Mouse (Mus musculus): Measurements from ENCODE around the gene Aldh1a3. TPM values are rescaled to one million over a fixed set of nuclear protein-coding genes. Genes with fewer than 3 reads are reported as not detected.

Gene Aldh1a3
- total RNA-seq (2015; ENCODE audit: low replicate concordance) (not detected in 2 replicates), total RNA-seq (2017; ENCODE audit: low replicate concordance) (not detected in 2 replicates)

- no peak for ATAC-seq (replicated peaks; ENCODE audit: low FRiP score, poor library complexity, severe bottlenecking)
Measured at GRCm38 (mm10) chr7:66427437-66428161, at the start of gene Aldh1a3. Gene Aldh1a3 (minus strand): TSS chr7:66427517.

- ATAC-seq (replicated peaks; ENCODE audit: low FRiP score, poor library complexity, severe bottlenecking): no peak
Measured at GRCm38 (mm10) chr7:66476289-66476688, 49.0 kb upstream of the Aldh1a3 start.

- ATAC-seq (replicated peaks; ENCODE audit: low FRiP score, poor library complexity, severe bottlenecking): no peak
Measured at GRCm38 (mm10) chr7:66471641-66472216, 44.4 kb upstream of the Aldh1a3 start.

- ATAC-seq (replicated peaks; ENCODE audit: low FRiP score, poor library complexity, severe bottlenecking): no peak
Measured at GRCm38 (mm10) chr7:66466641-66467040, 39.3 kb upstream of the Aldh1a3 start.

GRCm38 (mm10) chr7:66465241-66465640 is 37.9 kb upstream of the Aldh1a3 start:
- no peak for ATAC-seq (replicated peaks; ENCODE audit: low FRiP score, poor library complexity, severe bottlenecking)

GRCm38 (mm10) chr7:66463081-66463480 is 35.8 kb upstream of the Aldh1a3 start:
- ATAC-seq (replicated peaks; ENCODE audit: low FRiP score, poor library complexity, severe bottlenecking): no peak

GRCm38 (mm10) chr7:66451622-66452295 is 24.4 kb upstream of the Aldh1a3 start:
- ATAC-seq (replicated peaks; ENCODE audit: low FRiP score, poor library complexity, severe bottlenecking): no peak

- ATAC-seq (replicated peaks; ENCODE audit: low FRiP score, poor library complexity, severe bottlenecking): no peak
Measured at GRCm38 (mm10) chr7:66449971-66450752, 22.8 kb upstream of the Aldh1a3 start.

- no peak for ATAC-seq (replicated peaks; ENCODE audit: low FRiP score, poor library complexity, severe bottlenecking)
Measured at GRCm38 (mm10) chr7:66448786-66449540, 21.6 kb upstream of the Aldh1a3 start.

- no peak for ATAC-seq (replicated peaks; ENCODE audit: low FRiP score, poor library complexity, severe bottlenecking)
Measured at GRCm38 (mm10) chr7:66448304-66448703, 21.0 kb upstream of the Aldh1a3 start.

- no peak for ATAC-seq (replicated peaks; ENCODE audit: low FRiP score, poor library complexity, severe bottlenecking)
Measured at GRCm38 (mm10) chr7:66446860-66447259, 19.5 kb upstream of the Aldh1a3 start.

- ATAC-seq (replicated peaks; ENCODE audit: low FRiP score, poor library complexity, severe bottlenecking): no peak
Measured at GRCm38 (mm10) chr7:66445117-66445905, 18.0 kb upstream of the Aldh1a3 start.

GRCm38 (mm10) chr7:66444706-66445105 is 17.4 kb upstream of the Aldh1a3 start:
- ATAC-seq (replicated peaks; ENCODE audit: low FRiP score, poor library complexity, severe bottlenecking): no peak

- ATAC-seq (replicated peaks; ENCODE audit: low FRiP score, poor library complexity, severe bottlenecking): no peak
Measured at GRCm38 (mm10) chr7:66442501-66443369, 15.4 kb upstream of the Aldh1a3 start.

- no peak for ATAC-seq (replicated peaks; ENCODE audit: low FRiP score, poor library complexity, severe bottlenecking)
Measured at GRCm38 (mm10) chr7:66438787-66439669, 11.7 kb upstream of the Aldh1a3 start.

- ATAC-seq (replicated peaks; ENCODE audit: low FRiP score, poor library complexity, severe bottlenecking): 0 out of 2 replicates have a peak, but pooled peaks have one; percentile 60
Measured at GRCm38 (mm10) chr7:66434453-66434935, 7.2 kb upstream of the Aldh1a3 start.

- no peak for ATAC-seq (replicated peaks; ENCODE audit: low FRiP score, poor library complexity, severe bottlenecking)
Measured at GRCm38 (mm10) chr7:66427053-66427436, 272 bp downstream of the Aldh1a3 start.
